ENCODE assay signal across 8 mouse cellular contexts in the genomic region with DNA sequence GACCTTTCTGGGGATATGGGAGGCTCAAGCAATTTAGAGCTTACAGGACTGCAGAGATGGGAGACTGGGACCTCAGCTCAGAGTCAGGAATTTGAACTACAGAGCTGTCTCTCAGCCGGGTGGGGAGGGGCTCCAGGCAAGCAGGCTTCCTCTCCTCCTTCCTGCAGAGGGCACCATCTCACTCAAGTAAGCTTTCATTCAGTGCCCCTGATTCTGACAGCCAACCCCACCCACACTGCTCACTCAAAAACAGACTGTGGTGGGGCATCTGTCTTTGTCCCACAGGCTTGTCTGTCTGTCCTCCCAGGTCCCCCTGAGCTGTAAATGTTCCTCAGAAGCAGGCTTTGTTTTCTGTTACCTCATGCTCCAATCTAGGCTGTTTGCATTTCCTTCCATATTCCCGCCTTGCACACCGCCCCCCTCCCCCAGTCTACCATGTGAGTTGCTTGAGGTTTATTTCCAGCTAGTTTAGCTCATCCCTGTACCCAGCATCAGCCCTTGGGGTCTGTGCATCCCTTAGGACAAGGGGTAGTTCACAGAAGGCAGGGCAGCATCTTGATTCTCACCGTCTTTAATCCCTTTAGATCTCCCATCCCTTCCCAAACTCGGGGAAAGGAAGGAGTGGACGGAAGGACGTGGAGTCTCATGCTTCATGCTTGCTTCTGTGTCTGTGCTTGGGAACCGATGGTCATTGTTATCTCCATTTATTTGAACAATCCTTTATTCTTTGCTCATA.
DNase-seq lines count a peak whose midpoint lies in the region; ATAC-seq and TF ChIP-seq lines count a peak whose summit lies in the region.

No protein-coding gene starts in this region.

- 54% methylated on average over 8 of the region's 8 CpGs for WGBS in forebrain, embryonic 16.5 days
- 36% methylated on average over 8 of the region's 8 CpGs for WGBS in intestine, embryonic 15.5 days
- 47% methylated on average over 8 of the region's 8 CpGs for WGBS in lung, embryonic 15.5 days
- WGBS in small intestine, adult 2 months = 33% methylated on average over 8 of the region's 8 CpGs

- ATAC-seq in forebrain, embryonic 16.5 days = peak; percentile 57
- peak; percentile 48 for ATAC-seq in intestine, embryonic 15.5 days
- ATAC-seq in lung, embryonic 15.5 days (ENCODE audit: borderline replicate concordance, extremely low read depth, low FRiP score, low TSS enrichment) = 0 out of 2 replicates have a peak, but pooled peaks have one; percentile 17

- no peaks in the 10 kb centered on the region for H3K36me3 ChIP-seq in forebrain, embryonic 16.5 days (ENCODE audit: control insufficient read depth, insufficient read depth)
- H3K36me3 ChIP-seq in intestine, embryonic 15.5 days = no peaks in the 10 kb centered on the region
- H3K36me3 ChIP-seq in lung, embryonic 15.5 days = no peaks in the 10 kb centered on the region
- H3K36me3 ChIP-seq in small intestine, adult 2 months (ENCODE audit: control insufficient read depth, insufficient read depth, low read length) = no peaks in the 10 kb centered on the region

- H3K9ac ChIP-seq in forebrain, embryonic 16.5 days (replicated peaks; ENCODE audit: low read depth, low read length) = 0 out of 2 replicates have a peak overlapping the region, but pooled peaks have one; percentile 15
- no peak overlapping the region for H3K9ac ChIP-seq in intestine, embryonic 15.5 days
- H3K9ac ChIP-seq in lung, embryonic 15.5 days = no peak overlapping the region

- DNase-seq in layer of hippocampus, postnatal 10 days (ENCODE audit: low spot score in 2 of 2) = peak; percentile 62 to 63
- no peak for DNase-seq in layer of hippocampus, adult 8-10 months (ENCODE audit: low spot score in 2 of 2)
- peak; percentile 58 for DNase-seq in T-cell, adult 2 months (ENCODE audit: low spot score)
- no peak for DNase-seq in layer of hippocampus, postnatal 36 days

- no peak for TF ChIP-seq POLR2A in small intestine, adult 2 months (IDR thresholded peaks at IDR 0.05; ENCODE audit: low read depth, low read length)

- H3K27ac ChIP-seq in forebrain, embryonic 16.5 days (ENCODE audit: low read length) = no peak overlapping the region
- H3K27ac ChIP-seq in intestine, embryonic 15.5 days = no peak overlapping the region
- 0 out of 2 replicates have a peak overlapping the region, but pooled peaks have one; percentile 3 for H3K27ac ChIP-seq in lung, embryonic 15.5 days
- H3K27ac ChIP-seq in small intestine, adult 2 months (ENCODE audit: insufficient read depth, low read depth, low read length) = no peak overlapping the region

- no peaks in the 10 kb centered on the region for H3K9me3 ChIP-seq in forebrain, embryonic 16.5 days (ENCODE audit: control insufficient read depth, low read length)
- H3K9me3 ChIP-seq in intestine, embryonic 15.5 days = no peaks in the 10 kb centered on the region
- no peaks in the 10 kb centered on the region for H3K9me3 ChIP-seq in lung, embryonic 15.5 days

- no peaks in the 10 kb centered on the region for H3K27me3 ChIP-seq in forebrain, embryonic 16.5 days (replicated peaks; ENCODE audit: control insufficient read depth, insufficient read depth, low read length)
- H3K27me3 ChIP-seq in intestine, embryonic 15.5 days (replicated peaks) = no peaks in the 10 kb centered on the region
- H3K27me3 ChIP-seq in lung, embryonic 15.5 days = no peaks in the 10 kb centered on the region
- H3K27me3 ChIP-seq in small intestine, adult 2 months (ENCODE audit: control insufficient read depth, insufficient read depth, low read length) = no peaks in the 10 kb centered on the region

- 0 out of 2 replicates have a peak overlapping the region, but pooled peaks have one; percentile 20 for H3K4me2 ChIP-seq in forebrain, embryonic 16.5 days (ENCODE audit: low read length)
- peak overlapping the region; percentile 20 for H3K4me2 ChIP-seq in intestine, embryonic 15.5 days (replicated peaks)
- H3K4me2 ChIP-seq in lung, embryonic 15.5 days = peak overlapping the region; percentile 36

- H3K4me3 ChIP-seq in forebrain, embryonic 16.5 days (replicated peaks; ENCODE audit: low read length) = no peak overlapping the region
- no peak overlapping the region for H3K4me3 ChIP-seq in intestine, embryonic 15.5 days (replicated peaks)
- H3K4me3 ChIP-seq in lung, embryonic 15.5 days = no peak overlapping the region
- H3K4me3 ChIP-seq in small intestine, adult 2 months (ENCODE audit: low read depth, low read length) = no peak overlapping the region

- peak; percentile 13; the same call in 1 of the 2 replicates for TF ChIP-seq CTCF in small intestine, adult 2 months (IDR thresholded peaks at IDR 0.05; ENCODE audit: extremely low read depth, insufficient read length, insufficient replicate concordance, low read depth, low read length)

- H3K4me1 ChIP-seq in forebrain, embryonic 16.5 days (replicated peaks; ENCODE audit: control insufficient read depth, insufficient read depth, low read length) = peaks cover 42% of the 10 kb centered on the region
- H3K4me1 ChIP-seq in intestine, embryonic 15.5 days (replicated peaks) = peaks cover 36% of the 10 kb centered on the region
- peaks cover 23% of the 10 kb centered on the region for H3K4me1 ChIP-seq in lung, embryonic 15.5 days
- no peaks in the 10 kb centered on the region; the same call in 1 of the 2 replicates for H3K4me1 ChIP-seq in small intestine, adult 2 months (ENCODE audit: control insufficient read depth, insufficient read depth, insufficient read length, low read length)

Comparison
In these comparisons a context has a peak if more than half of its experiments do, and no peak if none do; other contexts are left out.
1. DNase-seq: peak in layer of hippocampus, postnatal 10 days (2 of 2) and T-cell, adult 2 months (single experiment); none in layer of hippocampus, adult 8-10 months (0 of 2) and layer of hippocampus, postnatal 36 days (0 of 2).
2. Peak in every context shown above with its lines, with median percentiles within 50 percentile points of each other: ATAC-seq and H3K4me2 ChIP-seq.